Mouse (Mus musculus) 3134 (cell line): ENCODE results near the gene Vangl1.
"Not testable (repeated sequence)": the region's sequence is repeated elsewhere in the genome, so short reads cannot be mapped to it uniquely, and the experiment has no call there.

Experiments used
- DNase-seq: peaks from one replicate; pipeline ENCODE4 v3.0.0-alpha.2; 2011; ENCODE audit warnings: low spot score; ENCODE audit not compliant: insufficient read length; ENCODE audit errors: extremely low read depth

Gene Vangl1

DNA sequence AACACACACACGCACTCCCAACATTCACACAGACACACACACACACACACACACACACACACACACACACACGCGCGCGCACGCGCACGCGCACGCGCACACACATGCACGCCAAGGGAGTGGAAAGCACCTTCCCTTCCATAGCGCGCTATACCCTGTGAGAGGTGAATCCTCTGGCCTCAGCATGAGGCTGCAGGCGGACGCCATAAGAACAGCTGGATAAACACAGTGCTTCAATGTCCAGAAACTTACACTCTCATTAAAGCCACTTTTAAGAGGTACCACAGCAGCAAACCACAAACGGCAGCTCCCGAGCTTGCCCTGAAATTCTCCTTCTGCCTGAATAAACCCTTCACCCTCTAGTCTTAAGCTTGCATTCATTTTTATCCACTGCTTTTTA, 28.8 kb downstream of the Vangl1 start:
- DNase-seq, result no peak

DNA sequence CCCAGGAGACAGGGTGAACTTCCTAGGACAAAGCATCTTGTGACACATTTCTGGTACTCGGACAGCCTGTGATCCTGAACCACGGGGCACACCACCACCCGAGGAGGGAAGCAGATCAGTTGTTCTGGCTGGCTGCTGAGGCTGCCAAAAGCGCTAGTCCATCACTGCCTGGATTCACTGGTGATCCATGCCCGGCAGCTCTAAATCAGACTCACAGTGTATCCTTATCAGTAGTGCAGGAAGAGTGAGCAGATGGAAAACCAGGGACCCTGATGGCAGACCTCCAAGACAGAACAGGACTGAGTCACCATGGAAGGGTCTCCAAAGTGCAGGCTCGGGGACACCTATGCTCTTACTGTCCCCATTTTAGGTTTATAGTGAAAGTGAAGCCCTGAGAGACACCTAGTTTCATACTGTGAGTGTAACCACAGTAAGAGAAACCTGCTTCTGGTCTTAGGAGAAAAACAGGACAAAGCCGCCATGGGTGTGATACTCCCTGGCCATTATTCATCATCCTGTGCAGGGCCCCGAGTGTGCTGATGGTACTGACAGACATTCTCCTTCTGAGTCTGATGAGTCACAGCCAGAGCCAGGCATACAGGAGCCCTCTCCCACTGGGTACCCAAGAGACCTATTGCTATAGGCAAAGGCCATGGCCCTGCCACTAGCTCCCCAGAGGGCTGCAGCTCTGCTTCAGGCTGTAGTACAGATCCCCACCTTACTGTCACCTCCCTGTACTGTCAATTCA, 30.2 kb downstream of the Vangl1 start:
- no peak for DNase-seq

DNA sequence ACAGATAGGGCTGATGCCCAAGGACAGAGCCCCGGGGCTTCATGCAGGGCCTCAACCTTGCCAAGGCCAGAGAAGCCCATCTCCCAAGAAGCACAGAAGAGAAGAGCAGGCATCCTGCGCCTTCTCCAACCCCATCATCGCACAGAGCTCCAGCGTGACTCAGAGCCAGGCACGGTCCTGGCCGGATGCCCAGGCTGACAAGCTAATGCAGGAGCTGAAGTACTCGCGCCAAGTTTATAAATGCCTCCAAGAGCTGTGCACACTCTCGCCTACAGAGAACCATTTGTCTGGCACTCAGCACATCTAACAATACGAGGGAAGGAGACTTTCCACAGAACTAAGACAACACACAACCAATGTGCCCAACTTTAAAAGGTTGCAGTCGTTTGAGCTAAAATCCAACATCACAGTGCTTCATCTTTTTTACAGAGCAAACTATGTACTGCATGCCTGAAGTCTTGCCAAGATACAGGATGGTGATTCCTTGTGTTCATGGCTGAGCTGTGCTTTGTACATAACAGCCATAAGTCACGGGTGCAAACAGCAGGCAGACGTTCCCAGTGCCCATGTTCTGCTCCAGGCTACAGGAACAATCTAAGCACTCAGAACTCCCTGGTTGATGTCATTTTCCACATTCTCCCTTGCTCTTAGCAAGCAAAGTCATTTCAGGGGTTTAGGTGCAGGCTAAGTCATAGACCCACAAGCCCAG, 35.1 kb downstream of the Vangl1 start:
- peak; percentile 88 for DNase-seq

DNA sequence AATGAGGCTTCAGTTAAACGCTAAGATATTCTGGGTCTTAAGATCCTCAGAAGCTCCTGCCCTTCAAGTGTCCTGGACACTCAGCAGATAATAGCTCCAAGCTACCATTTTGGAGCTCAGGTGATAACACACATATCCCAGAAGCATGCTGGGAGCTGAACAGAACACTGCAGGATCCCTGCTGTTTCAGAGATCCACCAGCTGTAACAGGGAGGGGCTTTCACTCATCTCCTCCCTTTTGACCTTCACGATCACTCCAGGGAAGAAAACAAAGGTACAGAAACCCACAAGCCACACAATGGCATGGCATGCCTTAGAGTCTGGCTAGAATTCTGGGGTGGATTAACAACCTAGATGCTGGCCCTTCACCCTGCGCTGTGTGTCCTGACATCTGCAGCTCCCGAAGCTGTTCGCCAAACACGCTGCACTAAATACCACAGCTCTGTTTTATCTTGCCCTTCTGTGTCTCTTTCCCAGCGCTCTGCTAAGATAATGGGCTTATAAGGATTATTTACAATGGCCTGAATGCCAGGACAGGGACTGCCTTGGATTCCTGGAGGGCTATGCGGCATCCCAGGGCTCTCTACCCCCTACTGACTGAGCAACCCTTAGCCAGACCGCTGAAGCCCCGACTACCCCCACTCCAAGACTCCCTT, 36.8 kb downstream of the Vangl1 start:
- DNase-seq, result no peak

DNA sequence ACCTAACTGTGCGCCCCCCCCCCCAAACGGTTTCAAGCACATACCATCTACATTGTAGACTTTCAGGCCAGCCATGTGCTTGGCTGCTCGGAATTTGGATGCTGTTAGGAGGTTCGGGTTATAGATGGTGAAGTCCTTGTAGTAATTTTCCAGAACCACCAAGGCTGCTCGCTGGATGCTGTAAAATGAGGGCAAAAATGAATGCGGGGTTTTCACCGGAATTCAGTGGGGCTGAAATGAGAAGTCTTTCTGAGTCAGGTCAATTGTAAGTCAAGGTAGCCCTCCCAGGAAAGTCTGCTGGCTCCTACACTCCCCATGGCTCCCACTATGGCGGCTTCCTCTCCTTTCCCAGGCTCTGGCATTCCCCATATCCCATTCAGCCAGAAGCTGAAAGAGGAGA, 37.7 kb downstream of the Vangl1 start:
- DNase-seq, result no peak

DNA sequence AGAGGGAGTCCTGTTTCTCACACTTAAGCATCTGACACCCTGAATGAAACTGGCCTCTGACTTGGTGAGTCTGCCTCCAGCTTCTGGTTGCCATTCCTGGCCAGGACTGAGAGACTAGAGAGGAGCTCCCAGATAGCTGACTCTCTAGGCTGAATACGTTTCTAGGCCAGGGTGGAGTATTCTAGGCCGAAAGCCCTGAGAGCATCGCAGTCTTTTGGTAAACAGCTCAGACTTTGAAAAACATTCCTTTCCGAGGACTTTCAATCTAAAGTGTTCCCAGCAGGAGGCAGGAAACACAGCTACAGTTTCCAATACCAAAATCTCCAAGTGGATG, 38.2 kb downstream of the Vangl1 start:
- DNase-seq, result no peak

DNA sequence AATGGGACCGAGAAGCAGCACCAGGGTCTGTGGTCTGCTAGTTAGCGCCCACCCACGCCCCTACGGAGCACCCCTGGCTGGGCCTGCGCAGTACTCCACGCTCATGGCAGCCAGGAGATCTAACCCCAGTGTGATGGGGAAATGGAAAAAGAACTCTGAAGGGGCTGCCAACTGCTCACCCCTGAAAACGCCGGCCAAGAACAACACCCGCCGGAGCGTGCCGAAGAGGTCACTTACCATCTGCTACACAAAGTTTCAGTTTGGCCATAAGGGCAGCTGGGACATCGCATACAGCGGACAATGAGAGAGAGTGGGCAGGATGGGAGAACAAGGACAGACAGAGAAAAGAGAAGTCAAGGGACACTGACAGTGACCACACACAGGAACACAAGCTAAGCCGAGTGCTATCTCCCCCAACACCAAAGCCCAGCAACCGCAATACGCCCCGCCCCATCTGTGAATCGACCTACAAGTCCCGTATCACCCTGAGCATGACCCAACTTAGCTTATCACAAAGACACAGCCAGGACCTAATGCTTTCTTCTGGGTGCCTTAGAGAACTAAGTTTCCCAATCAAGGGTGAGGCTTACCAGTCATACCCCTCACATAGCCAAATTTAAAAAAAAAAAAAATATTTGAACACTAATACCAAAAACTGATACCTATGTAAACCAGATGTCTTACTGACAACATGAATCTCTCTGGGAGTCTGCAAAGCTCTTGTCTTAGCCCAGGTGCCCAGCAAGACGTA, 38.8 kb downstream of the Vangl1 start:
- DNase-seq, result no peak

DNA sequence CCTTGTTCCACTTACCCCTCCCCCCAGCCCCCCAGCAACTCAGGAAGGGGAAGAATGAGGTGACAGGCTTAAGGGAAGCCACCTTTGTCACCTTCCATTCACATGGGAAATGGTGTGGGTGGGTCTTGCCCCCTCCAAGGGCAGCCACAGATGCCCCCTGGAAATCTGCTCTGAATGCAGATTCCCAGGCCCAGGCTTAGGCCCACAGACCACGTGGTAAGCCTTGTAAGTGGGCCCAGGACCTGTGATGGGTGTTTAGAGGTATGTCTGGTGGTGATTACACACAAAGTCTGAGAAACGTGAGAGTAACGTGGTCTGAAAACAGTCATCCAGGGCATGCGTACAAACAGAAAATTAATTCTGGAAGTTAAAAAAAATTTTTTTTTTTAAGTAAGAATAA, 39.6 kb downstream of the Vangl1 start:
- DNase-seq, result no peak

DNA sequence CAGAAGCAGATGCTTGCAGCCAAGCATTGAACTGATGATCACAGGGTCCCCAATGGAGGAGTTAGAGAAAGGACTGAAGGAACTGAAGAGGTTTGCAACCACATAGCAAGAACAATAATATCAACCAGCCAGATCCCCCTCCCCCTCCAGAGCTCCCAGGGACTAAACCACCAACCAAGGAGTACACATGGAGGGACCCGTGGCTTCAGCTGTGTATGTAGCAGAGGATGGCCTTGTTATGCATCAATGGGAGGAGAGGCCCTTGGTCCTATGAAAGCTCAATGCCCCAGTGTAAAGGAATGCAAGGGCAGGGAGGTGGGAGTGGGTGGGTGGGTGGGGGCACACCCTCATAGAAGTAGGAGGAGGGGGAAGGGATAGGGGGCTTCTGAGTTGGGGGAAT, 40.6 kb downstream of the Vangl1 start:
- DNase-seq, result not testable (repeated sequence)

DNA sequence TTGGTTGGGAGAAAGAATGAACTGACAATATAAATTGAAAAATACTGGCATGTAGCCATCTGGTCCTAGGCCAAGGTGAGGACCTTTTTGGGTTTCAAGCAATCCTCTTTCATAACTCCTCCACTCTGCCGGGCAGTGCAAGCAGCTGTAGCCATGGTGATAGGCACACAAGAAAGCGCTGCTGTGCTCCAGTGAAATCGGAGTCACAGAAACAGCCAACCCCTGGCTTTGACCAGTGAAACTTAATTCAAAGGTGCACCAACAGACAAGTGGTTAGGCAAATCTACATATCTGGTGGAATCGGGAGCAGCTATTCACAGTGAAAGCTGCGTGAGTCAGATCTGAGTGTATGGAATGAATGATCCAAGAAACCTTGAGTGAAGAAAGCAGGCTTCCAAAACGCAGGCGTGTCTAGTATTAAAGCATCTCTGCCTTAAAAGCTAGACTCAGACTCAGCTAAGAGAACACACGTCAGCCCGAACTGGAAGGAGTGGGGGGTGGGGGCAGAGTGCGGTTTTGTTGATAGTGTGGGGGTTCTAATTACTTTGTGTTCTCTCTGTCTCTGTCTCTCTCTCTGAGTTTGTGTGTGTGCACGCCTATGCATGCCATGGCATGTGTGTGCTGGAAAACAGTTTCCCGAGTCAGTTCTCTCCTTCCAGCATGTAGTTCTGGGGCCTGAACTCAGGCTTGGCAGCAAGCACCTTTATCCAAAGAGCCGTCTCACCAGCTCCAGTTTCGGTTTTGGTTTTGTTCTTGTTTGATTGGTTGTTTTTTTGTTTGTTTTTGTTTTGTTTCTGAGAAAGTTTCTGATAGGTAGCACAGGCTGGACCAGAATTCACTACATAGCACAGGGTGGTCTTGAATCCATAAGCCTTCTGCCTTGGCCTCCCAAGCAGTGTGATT, 44.8 kb downstream of the Vangl1 start:
- DNase-seq, result no peak

DNA sequence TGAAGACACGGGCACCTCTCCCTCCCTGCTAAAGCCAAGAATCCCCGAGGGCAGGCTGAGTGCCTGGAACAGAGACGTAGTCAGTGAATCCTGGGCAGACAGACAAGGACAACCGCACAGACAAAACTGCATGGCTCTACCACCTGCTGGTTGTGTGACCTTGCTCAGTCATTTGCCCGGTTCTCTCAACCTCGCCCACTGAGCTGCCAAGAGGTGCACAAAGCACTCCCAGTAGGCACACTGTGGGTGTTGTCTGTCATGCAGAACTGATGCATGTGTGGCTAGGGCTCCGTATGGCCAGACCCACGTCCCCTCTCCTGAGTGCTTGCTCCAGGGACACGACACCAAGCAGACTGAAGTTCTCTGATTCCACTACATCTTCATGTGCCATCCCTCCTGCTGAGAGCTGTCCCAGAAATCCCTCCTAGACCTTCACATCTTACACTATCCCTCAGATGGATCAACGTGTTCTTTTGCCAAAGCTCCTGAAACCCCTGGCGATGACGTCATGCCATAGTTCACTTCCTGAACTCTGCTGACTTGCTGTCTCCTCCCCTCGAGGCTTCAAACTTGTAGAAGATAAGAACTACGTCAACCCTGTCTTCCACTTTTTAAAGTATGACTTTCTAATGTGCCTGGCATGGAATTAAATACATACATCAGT, 45.6 kb downstream of the Vangl1 start:
- no peak for DNase-seq

DNA sequence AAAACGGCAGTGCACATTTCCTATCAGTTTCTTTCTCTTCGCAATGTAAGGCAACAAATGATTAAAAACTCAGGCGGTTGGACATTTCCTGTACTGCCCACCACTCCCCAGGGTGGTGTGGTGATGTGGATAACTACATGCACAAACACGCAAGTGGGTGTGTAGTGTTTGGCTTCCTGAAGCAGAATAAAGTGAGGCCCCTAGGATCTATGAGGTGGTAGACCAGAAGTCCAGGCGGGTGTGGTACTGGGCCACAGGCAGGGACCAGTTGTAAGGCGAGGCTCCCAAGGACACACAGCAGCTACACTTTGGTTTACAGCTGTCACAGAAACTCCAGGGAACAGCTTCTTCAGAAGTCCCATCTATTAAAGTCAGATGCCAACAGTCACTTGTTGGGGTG, 46.8 kb downstream of the Vangl1 start:
- no peak for DNase-seq

DNA sequence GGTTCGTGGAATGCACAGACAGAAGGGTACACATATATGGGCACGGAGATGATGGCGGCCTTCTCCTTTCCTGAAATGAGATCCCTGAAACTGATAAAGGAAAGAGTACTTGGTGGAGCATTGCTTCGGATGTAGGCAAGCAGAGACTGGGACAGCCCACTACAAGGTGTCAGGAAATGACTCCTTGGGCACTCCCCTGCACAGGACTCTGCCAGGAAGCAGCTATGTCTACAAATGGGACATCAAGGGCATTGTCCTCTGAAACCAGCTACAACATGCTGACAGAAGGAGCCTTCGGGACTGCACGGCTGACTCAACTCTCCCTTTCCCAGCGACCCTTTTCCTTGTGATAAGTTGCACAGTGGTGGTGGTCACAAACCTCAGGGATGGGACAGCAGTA, 47.8 kb downstream of the Vangl1 start:
- no peak for DNase-seq

DNA sequence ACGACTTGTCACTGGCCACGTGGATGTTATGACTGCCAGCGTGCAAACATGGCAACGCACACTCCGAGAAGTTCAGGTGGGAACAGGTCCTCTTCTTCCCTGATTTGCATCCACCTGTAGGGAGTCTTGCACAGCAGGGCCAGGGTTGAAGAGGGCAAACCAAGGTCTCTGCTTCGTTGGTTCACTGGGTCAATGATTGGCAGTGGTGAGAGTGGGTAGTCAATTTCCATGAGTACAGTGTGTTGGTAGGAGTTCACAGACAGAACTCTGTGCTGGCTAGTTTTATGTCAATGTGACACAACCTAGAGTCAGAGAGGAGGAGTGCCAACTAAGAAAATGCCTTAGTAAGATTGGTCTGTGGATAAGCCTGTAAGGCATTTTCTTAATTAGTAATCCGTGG, 50.4 kb downstream of the Vangl1 start:
- DNase-seq, result no peak

DNA sequence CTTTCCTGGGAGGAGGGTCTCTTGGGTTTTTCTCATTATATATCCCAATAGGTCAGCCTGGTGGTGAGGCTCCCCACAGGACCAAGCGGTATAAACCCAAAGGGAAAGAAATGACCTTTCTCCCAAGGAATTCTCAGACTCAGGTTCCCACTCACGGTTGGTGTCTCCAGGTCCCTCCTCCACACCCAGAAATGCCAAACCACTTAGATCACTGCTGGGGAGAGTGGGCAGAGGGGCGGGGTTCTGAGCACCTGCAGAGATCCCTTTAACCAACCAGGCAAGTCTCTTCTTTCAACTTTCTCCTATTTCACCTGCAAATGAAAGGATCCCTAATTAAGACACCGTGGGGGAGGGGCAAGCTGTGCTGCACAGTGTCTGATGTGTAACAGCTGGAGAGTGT, 51.6 kb downstream of the Vangl1 start:
- DNase-seq, result peak; percentile 53

DNA sequence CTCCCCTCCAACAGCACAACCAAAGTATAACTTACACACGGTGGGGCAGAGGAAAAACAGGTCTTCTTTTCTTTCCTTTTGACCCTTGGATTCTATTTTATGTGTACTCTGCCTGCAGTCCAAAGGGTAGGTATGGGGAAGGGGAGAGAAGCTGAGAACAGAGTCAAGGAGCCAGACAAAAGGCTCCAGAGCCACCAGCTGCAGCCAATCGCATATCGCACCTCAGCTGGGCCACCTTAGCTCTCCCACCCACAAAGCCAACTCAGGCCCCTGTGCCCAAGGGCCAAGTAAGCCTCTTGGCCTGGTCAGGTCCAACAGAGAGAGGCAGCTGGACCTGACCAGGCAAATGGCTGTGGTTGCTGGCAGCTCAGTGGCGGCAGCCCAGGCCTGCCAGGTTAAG, 52.0 kb downstream of the Vangl1 start:
- DNase-seq, result no peak

DNA sequence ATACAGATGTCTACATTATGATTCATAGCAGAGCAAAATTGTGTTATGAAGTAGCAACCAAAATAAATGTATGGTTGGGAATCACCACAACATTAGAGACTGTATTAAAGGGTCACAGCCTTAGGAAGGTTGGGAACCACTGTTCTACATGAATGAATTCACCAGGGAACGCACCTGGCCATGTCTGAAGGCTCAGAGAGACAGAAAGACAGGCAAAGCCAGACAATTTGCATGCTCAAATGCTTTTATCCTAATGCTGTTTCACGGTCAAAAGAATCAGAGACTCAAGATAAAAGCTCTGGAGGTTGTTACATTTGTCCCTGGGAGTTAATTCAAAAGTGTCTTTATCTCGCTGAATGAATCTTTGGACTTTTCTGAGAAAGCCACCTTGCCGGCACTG, 52.6 kb downstream of the Vangl1 start:
- no peak for DNase-seq

DNA sequence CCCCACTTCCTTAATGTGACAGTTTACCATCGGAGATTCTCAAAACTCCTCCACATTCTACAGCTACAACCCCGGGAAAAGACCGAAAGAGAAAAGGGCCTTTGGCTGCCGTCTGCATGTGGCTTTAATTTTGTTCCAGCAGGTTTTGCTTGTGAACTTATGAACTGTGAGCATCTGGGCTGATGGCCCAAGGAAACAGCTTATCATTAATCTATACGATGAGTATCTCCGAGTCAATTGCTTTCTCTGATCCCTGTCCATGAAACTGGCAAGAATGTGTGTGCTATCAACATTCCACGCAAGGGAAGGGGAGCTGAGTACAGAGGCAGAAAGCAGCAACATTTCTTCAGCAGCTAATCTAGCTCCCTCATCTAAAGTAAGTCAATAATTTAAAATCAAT, 54.6 kb downstream of the Vangl1 start:
- DNase-seq, result no peak

DNA sequence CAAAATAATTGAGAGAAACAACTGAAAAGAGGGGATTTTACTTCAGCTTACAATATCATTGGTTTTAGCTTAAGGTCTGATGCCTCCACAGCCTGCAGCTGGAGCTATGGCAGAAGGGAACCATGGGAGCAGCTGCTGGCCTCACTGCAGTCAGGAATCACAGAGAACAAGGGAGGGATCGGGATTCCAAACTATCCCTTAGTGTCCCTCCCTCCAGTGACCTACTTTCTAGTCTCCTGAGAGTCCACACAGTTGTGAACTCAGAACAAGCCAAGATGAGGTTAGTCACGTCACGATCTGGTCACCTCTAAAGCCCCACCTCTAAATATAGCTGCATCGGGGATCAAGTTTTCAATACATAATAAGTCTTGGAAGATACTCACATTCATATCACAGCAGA, 57.3 kb downstream of the Vangl1 start:
- DNase-seq, result no peak

DNA sequence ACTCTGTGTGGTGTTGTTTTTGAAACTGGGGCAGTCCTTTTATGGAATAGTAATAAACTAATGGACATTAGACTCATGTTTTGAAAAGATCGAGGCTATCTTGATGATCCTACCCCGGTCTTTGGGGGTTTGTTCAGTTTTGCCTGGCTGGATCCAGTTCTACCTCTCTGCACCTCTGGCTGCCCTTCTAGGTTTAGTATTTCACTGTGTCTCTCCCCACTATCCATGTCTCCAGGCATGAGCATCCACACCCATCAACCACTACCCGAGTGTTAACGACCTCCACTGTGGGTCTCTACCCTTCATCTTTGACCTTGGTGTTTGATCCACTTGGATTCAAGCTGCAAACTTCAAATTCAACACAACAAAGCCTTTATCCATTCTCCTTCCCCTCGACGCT, 58.1 kb downstream of the Vangl1 start:
- DNase-seq, result no peak
